Mouse (Mus musculus) forebrain, embryonic 14.5 days (tissue): ENCODE measurements around the gene Parg. TPM values are rescaled to one million over a fixed set of nuclear protein-coding genes. Genes with fewer than 3 reads are reported as not detected.

ENCODE experiments used
- ATAC-seq: fragments of 200-750 bp; cut with Nextera tagmentation; 2 replicates; pipeline ENCODE4 v1.8.0; 2017; ENCODE audit warnings: mild to moderate bottlenecking, moderate library complexity
- DNase-seq: peaks from one replicate; pipeline ENCODE4 v3.0.0-alpha.2; 2015; ENCODE audit warnings: low spot score
- H3K27ac ChIP-seq: fragments of 300-500 bp; sonication (generic); 2 replicates; pipeline ENCODE4 v1.5.1; 2014; ENCODE audit warnings: low read depth, mild to moderate bottlenecking, control low read depth, low read length, moderate library complexity
- H3K27me3 ChIP-seq: fragments of 300-500 bp; sonication (generic); replicated peaks from 2 replicates; pipeline ENCODE4 v1.6.1; 2014; ENCODE audit warnings: low read length, control low read depth, mixed read lengths; ENCODE audit not compliant: control insufficient read depth, insufficient read depth
- H3K36me3 ChIP-seq: fragments of 300-500 bp; sonication (generic); 2 replicates; pipeline ENCODE4 v1.6.1; 2014; ENCODE audit warnings: low read length, control low read depth; ENCODE audit not compliant: control insufficient read depth, insufficient read depth
- H3K4me1 ChIP-seq: fragments of 300-500 bp; sonication (generic); 2 replicates; pipeline ENCODE4 v1.6.1; 2014; ENCODE audit warnings: antibody characterized with exemption, low read length, control low read depth; ENCODE audit not compliant: control insufficient read depth, insufficient read depth
- H3K4me2 ChIP-seq: fragments of 300-500 bp; sonication (generic); 2 replicates; pipeline ENCODE4 v1.6.1; 2014; ENCODE audit warnings: mild to moderate bottlenecking, control low read depth, low read length
- H3K4me3 ChIP-seq: fragments of 300-500 bp; sonication (generic); 2 replicates; pipeline ENCODE4 v1.5.1; 2014; ENCODE audit warnings: low read depth, low read length, control low read depth
- H3K9ac ChIP-seq: fragments of 300-500 bp; sonication (generic); 2 replicates; pipeline ENCODE4 v1.6.1; 2014; ENCODE audit warnings: mild to moderate bottlenecking, low read length, control low read depth, moderate library complexity
- H3K9me3 ChIP-seq: fragments of 300-500 bp; sonication (generic); replicated peaks from 2 replicates; pipeline ENCODE4 v1.6.1; 2016; ENCODE audit warnings: low read length, control low read depth, mixed read lengths; ENCODE audit not compliant: control insufficient read depth
- WGBS: fragments of 180-500 bp; shearing (Covaris S2); extraction: QIAGEN DNeasy Blood & Tissue Kit; methylation state at CpG from one replicate; pipeline ENCODE4 v1.1.7; 2014; 5-methylcytosine and 5-hydroxymethylcytosine counted together
- polyA plus RNA-seq: library from polyadenylated mRNA; unstranded; fragments of >200 nt; fragmentation: Nextera tagmentation; extraction: Ambion mirVana; gene quantifications from 2 replicates; pipeline ENCODE4 v1.2.1, GENCODE M21; 2014

The Parg gene
- polyA plus RNA-seq, 1 experiment from 2014 or later = 41.0 TPM

DNA sequence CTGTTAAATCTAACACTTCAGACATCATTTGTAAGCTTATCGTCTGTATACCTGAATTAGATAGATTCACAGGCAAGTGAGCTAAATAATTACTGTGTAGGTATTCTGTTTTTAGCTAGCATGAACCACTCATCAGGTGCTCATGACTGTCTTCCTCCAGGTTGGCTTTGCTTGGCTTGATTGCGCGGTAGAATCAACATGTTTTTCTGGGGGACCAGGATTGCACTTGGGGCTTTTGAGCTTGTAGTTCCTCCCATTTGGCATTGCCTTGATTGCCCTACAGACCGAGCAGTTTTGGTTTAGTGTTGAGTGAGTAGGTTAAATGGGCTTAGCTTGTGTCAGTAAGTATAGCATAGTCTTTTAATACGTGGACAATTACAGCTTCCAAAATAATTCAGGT is 39.5 kb upstream of the Parg start:
- Histone ChIP-seq H3K4me1 (peaks cover 19% of the 10 kb centered on the region), H3K9me3 (no peaks in the 10 kb centered on the region), H3K4me2 (no peak overlapping the region), H3K9ac (no peak overlapping the region), H3K36me3 (no peaks in the 10 kb centered on the region), H3K27ac (no peak overlapping the region), H3K27me3 (no peaks in the 10 kb centered on the region), H3K4me3 (no peak overlapping the region)
- 93% methylated on average over 5 of the region's 5 CpGs for WGBS
- DNase-seq (no peak), ATAC-seq (no peak)

- 90% methylated on average over 11 of the region's 11 CpGs for WGBS
- Histone ChIP-seq H3K36me3 (no peaks in the 10 kb centered on the region), H3K27ac (no peak overlapping the region), H3K4me1 (peaks cover 19% of the 10 kb centered on the region), H3K4me2 (no peak overlapping the region), H3K4me3 (no peak overlapping the region), H3K27me3 (no peaks in the 10 kb centered on the region), H3K9me3 (no peaks in the 10 kb centered on the region), H3K9ac (no peak overlapping the region)
- ATAC-seq = no peak
- no peak for DNase-seq
Measured at GRCm38 (mm10) chr14:32163203-32163888, 38.4 kb upstream of the Parg start.

DNA sequence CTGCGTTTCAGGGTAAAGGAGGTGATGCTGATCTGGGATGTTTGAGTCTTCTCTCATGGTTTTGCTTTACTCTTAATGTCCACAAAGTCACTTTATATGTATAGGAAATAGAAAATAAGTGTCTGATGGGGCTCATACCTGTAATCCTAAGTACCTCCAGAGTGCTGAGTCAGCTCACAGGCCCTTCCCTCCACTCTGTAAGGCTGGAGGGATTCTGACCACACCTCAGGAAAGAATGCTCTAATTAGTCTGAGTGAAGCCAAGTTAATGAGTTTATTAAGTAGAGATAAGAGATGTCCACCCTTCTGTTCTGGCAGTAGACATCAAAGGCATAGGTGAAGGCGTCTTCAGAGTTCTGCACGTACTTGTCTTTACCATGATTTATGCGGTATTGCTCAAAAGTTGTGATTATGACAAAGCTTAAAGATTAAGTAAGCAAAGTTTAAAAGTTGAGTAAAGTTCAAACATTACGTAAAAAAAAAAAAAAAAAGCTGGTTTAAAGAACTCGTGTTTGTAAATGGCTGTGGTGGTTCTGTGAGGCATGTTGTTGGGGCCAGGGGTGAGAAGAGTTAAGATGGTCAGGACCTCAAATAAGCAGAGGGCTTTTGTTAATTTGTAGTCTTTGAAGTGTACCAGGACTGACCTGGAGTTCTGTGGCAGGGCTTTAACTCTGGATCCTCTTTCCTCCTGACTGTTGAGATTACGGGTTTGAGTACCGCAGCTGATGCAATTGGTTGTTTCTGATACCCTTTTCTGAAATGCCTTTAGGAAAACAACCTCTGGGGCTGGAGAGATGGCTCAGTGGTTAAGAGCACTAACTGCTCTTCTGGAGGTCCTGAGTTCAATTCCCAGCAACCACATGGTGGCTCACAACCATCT is 37.3 kb upstream of the Parg start:
- WGBS = 84% methylated on average over 8 of the region's 8 CpGs
- H3K36me3 ChIP-seq = no peaks in the 10 kb centered on the region
- no peak for DNase-seq

GRCm38 (mm10) chr14:32165278-32166061 is 36.3 kb upstream of the Parg start:
- Histone ChIP-seq H3K4me1 (peaks cover 13% of the 10 kb centered on the region), H3K27me3 (no peaks in the 10 kb centered on the region), H3K36me3 (no peaks in the 10 kb centered on the region), H3K27ac (no peak overlapping the region), H3K4me3 (peak overlapping the region; percentile 41), H3K9ac (peak overlapping the region; percentile 64), H3K4me2 (peak overlapping the region; percentile 97), H3K9me3 (no peaks in the 10 kb centered on the region)
- ATAC-seq (peak; percentile 54), DNase-seq (peak; percentile 62)
- under 1% methylated on average over 42 of the region's 42 CpGs for WGBS

More for the DNA sequence above, 37.3 kb upstream of the Parg start:
- Histone ChIP-seq H3K4me2 (no peak overlapping the region; the same call in 1 of the 2 replicates), H3K4me1 (peaks cover 15% of the 10 kb centered on the region), H3K9me3 (no peaks in the 10 kb centered on the region), H3K27me3 (no peaks in the 10 kb centered on the region), H3K9ac (no peak overlapping the region), H3K27ac (no peak overlapping the region), H3K4me3 (no peak overlapping the region)
- no peak for ATAC-seq

- peak overlapping the region; percentile 97 for H3K4me2 ChIP-seq
- no peak overlapping the region for H3K27ac ChIP-seq
- no peak overlapping the region; the same call in 1 of the 2 replicates for H3K4me3 ChIP-seq
- H3K9ac ChIP-seq = peak overlapping the region; percentile 64; the same call in 1 of the 2 replicates
- H3K4me1 ChIP-seq = peaks cover 7% of the 10 kb centered on the region
- no peak for DNase-seq
- no peak for ATAC-seq
- H3K9me3 ChIP-seq = no peaks in the 10 kb centered on the region
- 86% methylated on average over 2 of the region's 2 CpGs for WGBS
- H3K36me3 ChIP-seq = peaks cover under 1% of the 10 kb centered on the region; the same call in 1 of the 2 replicates
- H3K27me3 ChIP-seq = no peaks in the 10 kb centered on the region
Measured at GRCm38 (mm10) chr14:32166062-32166441, 35.7 kb upstream of the Parg start.

DNA sequence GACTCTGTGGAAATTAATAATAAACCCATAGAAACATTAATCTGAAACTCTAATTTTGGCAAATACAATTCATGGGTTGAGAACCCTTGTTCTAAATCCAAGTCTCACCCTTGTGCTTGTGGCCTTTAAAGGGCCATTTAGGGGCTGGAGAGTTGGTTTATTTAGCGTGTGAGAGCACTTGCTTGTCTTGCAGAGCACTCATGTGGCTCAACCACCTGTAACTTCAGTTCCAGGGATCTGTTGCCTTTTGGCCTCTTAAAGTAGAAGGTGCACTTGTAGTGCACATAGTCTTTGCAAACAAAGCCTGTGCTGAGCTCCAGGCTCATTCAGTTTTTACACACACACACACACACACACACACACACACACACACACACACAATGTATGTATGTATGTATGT is 34.9 kb upstream of the Parg start:
- WGBS = 85% methylated on average over 1 of the region's 1 CpGs
- Histone ChIP-seq H3K4me3 (no peak overlapping the region), H3K9ac (no peak overlapping the region), H3K27ac (no peak overlapping the region), H3K9me3 (no peaks in the 10 kb centered on the region), H3K4me1 (peaks cover 6% of the 10 kb centered on the region), H3K36me3 (peaks cover 3% of the 10 kb centered on the region; the same call in 1 of the 2 replicates), H3K4me2 (no peak overlapping the region), H3K27me3 (no peaks in the 10 kb centered on the region)
- ATAC-seq (no peak), DNase-seq (no peak)

GRCm38 (mm10) chr14:32167326-32167725 is 34.4 kb upstream of the Parg start:
- Histone ChIP-seq H3K4me3 (no peak overlapping the region), H3K4me2 (no peak overlapping the region), H3K9ac (no peak overlapping the region), H3K36me3 (peaks cover 3% of the 10 kb centered on the region; the same call in 1 of the 2 replicates), H3K4me1 (peaks cover 6% of the 10 kb centered on the region), H3K9me3 (no peaks in the 10 kb centered on the region), H3K27ac (no peak overlapping the region), H3K27me3 (no peaks in the 10 kb centered on the region)
- DNase-seq = no peak
- no peak for ATAC-seq
- WGBS = 95% methylated on average over 5 of the region's 5 CpGs

- Histone ChIP-seq H3K27ac (no peak overlapping the region), H3K4me1 (peaks cover 6% of the 10 kb centered on the region), H3K4me3 (no peak overlapping the region), H3K9ac (no peak overlapping the region), H3K27me3 (no peaks in the 10 kb centered on the region), H3K4me2 (no peak overlapping the region), H3K9me3 (no peaks in the 10 kb centered on the region), H3K36me3 (peaks cover 12% of the 10 kb centered on the region)
- ATAC-seq (no peak), DNase-seq (no peak)
- 67% methylated on average over 3 of the region's 3 CpGs for WGBS
Measured at GRCm38 (mm10) chr14:32168653-32169231, 33.0 kb upstream of the Parg start.
